ENCODE assay signal across 8 mouse cellular contexts in the genomic region with DNA sequence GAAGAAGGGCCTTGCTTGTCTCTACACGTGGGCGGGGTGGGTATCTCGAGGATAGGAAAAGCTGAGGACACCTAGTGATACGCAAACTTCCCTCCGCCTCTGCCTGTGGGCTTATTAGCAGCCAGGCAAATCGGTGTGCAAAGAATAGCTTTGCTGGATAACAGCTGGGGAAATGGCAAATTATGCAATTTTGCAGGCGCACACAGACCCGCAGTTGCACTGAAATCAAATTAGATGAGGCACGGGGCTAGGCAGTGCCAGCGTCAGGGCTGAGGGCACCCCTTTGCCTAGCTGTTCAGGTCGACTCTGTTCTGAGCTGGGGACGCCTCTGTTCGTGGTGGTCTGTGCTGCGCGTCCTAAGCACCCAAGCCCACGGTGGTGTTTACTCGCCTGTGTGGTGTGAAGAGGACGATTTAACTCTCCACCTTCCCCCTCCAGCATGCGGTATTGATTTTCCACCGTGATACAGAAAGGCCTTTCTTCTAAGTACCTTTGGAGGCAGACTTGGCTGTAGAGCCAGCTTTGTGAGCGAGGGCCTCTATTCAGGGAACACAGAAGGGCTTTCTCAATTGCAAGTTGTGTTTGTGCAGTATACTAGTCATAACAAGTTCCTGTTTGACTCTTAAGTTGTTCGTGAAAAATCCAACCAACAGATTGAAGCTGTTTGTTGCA. TPM values are rescaled to one million over a fixed set of nuclear protein-coding genes. Genes with fewer than 3 reads are reported as not detected.
DNase-seq lines count a peak whose midpoint lies in the region; ATAC-seq and TF ChIP-seq lines count a peak whose summit lies in the region.

No protein-coding gene starts in this region.

- H3K4me3 ChIP-seq in E14TG2a.4 (replicated peaks; ENCODE audit: low read length) = peak overlapping the region; percentile 23; the same call in 1 of the 2 replicates
- peak overlapping the region; percentile 28 for H3K4me3 ChIP-seq in forebrain, embryonic 15.5 days
- 0 out of 2 replicates have a peak overlapping the region, but pooled peaks have one; percentile 15 for H3K4me3 ChIP-seq in limb, embryonic 10.5 days

- no peaks in the 10 kb centered on the region for H3K36me3 ChIP-seq in E14TG2a.4 (ENCODE audit: insufficient read depth, low read length)
- H3K36me3 ChIP-seq in forebrain, embryonic 15.5 days = no peaks in the 10 kb centered on the region
- no peaks in the 10 kb centered on the region for H3K36me3 ChIP-seq in limb, embryonic 10.5 days

- 4% methylated on average over 22 of the region's 22 CpGs for WGBS in forebrain, embryonic 15.5 days
- WGBS in limb, embryonic 10.5 days = 46% methylated on average over 22 of the region's 22 CpGs

- peaks cover 26% of the 10 kb centered on the region for H3K4me1 ChIP-seq in E14TG2a.4 (replicated peaks; ENCODE audit: low read depth, low read length)
- peaks cover 17% of the 10 kb centered on the region for H3K4me1 ChIP-seq in forebrain, embryonic 15.5 days
- peaks cover 12% of the 10 kb centered on the region for H3K4me1 ChIP-seq in limb, embryonic 10.5 days

- H3K27me3 ChIP-seq in E14TG2a.4 (ENCODE audit: insufficient read depth, low read length) = peaks cover 18% of the 10 kb centered on the region
- H3K27me3 ChIP-seq in forebrain, embryonic 15.5 days = no peaks in the 10 kb centered on the region
- no peaks in the 10 kb centered on the region for H3K27me3 ChIP-seq in limb, embryonic 10.5 days (ENCODE audit: low read depth, poor library complexity, severe bottlenecking)

- peak; percentile 25 for DNase-seq in adrenal gland, adult 8-10 months
- no peak for DNase-seq in adrenal gland, adult 18-20 months (ENCODE audit: low spot score in 2 of 2)
- DNase-seq in limb, embryonic 10.5 days (ENCODE audit: low spot score) = peak; percentile 45
- peak; percentile 34 for DNase-seq in right cerebral cortex, postnatal 10 days (ENCODE audit: low spot score in 2 of 2)

- H3K4me2 ChIP-seq in forebrain, embryonic 15.5 days (replicated peaks) = peak overlapping the region; percentile 51

- H3K27ac ChIP-seq in forebrain, embryonic 15.5 days (replicated peaks) = peak overlapping the region; percentile 55
- H3K27ac ChIP-seq in limb, embryonic 10.5 days = peak overlapping the region; percentile 61; the same call in 1 of the 2 replicates

- no peaks in the 10 kb centered on the region for H3K9me3 ChIP-seq in E14TG2a.4 (ENCODE audit: low read length)
- H3K9me3 ChIP-seq in forebrain, embryonic 15.5 days = no peaks in the 10 kb centered on the region
- H3K9me3 ChIP-seq in limb, embryonic 10.5 days (replicated peaks) = no peaks in the 10 kb centered on the region

- H3K9ac ChIP-seq in forebrain, embryonic 15.5 days (replicated peaks) = peak overlapping the region; percentile 33; the same call in 1 of the 2 replicates

- TF ChIP-seq CTCF in E14TG2a.4 (conservative IDR thresholded peaks at IDR 0.05; ENCODE audit: low read length) = no peak

- peak; percentile 94 for ATAC-seq in forebrain, embryonic 15.5 days (replicated peaks)
- no peak for ATAC-seq in monocyte, adult 5-6 weeks (replicated peaks; ENCODE audit: insufficient number of reproducible peaks, low FRiP score, low TSS enrichment, poor library complexity, severe bottlenecking)
- ATAC-seq in CD4-positive, CD25-positive, alpha-beta regulatory T cell, adult 4 months = no peak

RNA-seq across cellular contexts. Expression of a gene that starts 19.4 kb away (rescaled TPM):
- under 1 TPM in 1 of 4 experiments, not detected in 3; 0.35 TPM for total RNA-seq in adrenal gland, adult 8-10 months (2022)
- total RNA-seq in adrenal gland, adult 18-20 months (2021) = not detected
- polyA plus RNA-seq in forebrain, embryonic 15.5 days (2015; fragmentation: Nextera tagmentation; extraction: Ambion mirVana) = not detected in 2 replicates
- polyA plus RNA-seq in limb, embryonic 10.5 days (2016; fragmentation: Nextera tagmentation; extraction: Ambion mirVana) = not detected in 2 replicates
- not detected in 3 replicates for total RNA-seq in monocyte, adult 5-6 weeks (2017)
- polyA plus RNA-seq in CD4-positive, CD25-positive, alpha-beta regulatory T cell, adult 4 months (2017; shearing (Covaris generic)) = not detected

Comparison
In these comparisons a context has a peak if more than half of its experiments do, and no peak if none do; other contexts are left out.
1. DNase-seq: peak in adrenal gland, adult 8-10 months (single experiment), limb, embryonic 10.5 days (single experiment) and right cerebral cortex, postnatal 10 days (2 of 2); none in adrenal gland, adult 18-20 months (0 of 2).
2. Peak in every context shown above with its lines, with median percentiles within 50 percentile points of each other: H3K4me3 ChIP-seq.